Mouse (Mus musculus) liver, adult 2 months (tissue): ENCODE measurements around the gene Iqcg.

Experiments used
- CTCF ChIP-seq: fragments of 200-500 bp; IDR thresholded peaks from 2 replicates; pipeline ENCODE4 v1.5.1; 2011; ENCODE audit warnings: low read depth, low read length, control low read depth
- POLR2A ChIP-seq: fragments of 200-500 bp; IDR thresholded peaks from 2 replicates; pipeline ENCODE4 v1.6.1; 2011; ENCODE audit warnings: low read length, control low read depth; ENCODE audit not compliant: insufficient read depth; ENCODE audit errors: extremely low read depth

DNA sequence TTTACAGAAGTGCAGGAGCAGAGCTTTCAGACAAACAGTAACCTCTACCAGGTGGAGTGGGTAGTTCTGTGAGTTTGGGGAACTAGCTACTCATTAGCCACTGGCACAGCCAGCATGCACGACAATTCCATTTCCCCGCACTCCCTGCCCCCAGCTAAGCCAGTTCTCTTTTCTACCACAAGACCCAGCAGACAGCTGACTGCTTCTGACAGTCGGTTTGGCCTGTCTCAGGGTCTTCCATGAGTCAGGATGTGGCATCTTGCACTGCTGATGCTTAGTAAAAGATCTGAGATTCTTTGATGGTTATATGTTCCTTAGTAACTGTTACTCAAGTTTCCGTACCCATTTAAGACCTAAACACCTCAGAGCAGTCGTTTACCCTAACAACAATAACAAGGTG lies 83.5 kb downstream of the Iqcg start:
- no peak for TF ChIP-seq CTCF
- TF ChIP-seq POLR2A, result no peak
